Mouse (Mus musculus) brown adipose tissue, adult 24 weeks (tissue): Measurements from ENCODE around the gene Ccdc115. TPM values are rescaled to one million over a fixed set of nuclear protein-coding genes. Genes with fewer than 3 reads are reported as not detected.
A peak's percentile ranks its signal among the peaks of the same experiment; 100 is the strongest.
"Not testable (repeated sequence)": the region's sequence is repeated elsewhere in the genome, so short reads cannot be mapped to it uniquely, and the experiment has no call there.

ENCODE experiments used
- H3K27ac ChIP-seq: fragments of 200-500 bp; replicated peaks from 2 replicates; pipeline ENCODE4 v1.5.1; 2012; ENCODE audit warnings: low read depth, mild to moderate bottlenecking, low read length
- H3K4me1 ChIP-seq: fragments of 200-500 bp; 2 replicates; pipeline ENCODE4 v1.6.1; 2012; ENCODE audit warnings: low read length, mixed read lengths; ENCODE audit not compliant: control insufficient read depth, insufficient read depth, insufficient read length
- H3K4me3 ChIP-seq: fragments of 200-500 bp; 2 replicates; pipeline ENCODE4 v1.5.1; 2012; ENCODE audit warnings: low read depth, mild to moderate bottlenecking, low read length, moderate library complexity; ENCODE audit not compliant: insufficient read depth
- polyA plus RNA-seq: library from polyadenylated mRNA; stranded (reverse); fragments of >200 nt; gene quantifications from 2 replicates; pipeline ENCODE4 v1.2.4, GENCODE M21; 2012; ENCODE audit not compliant: missing spikeins, insufficient read depth, insufficient read length

The Ccdc115 gene
- polyA plus RNA-seq, 1 experiment, result 15.4 TPM

DNA sequence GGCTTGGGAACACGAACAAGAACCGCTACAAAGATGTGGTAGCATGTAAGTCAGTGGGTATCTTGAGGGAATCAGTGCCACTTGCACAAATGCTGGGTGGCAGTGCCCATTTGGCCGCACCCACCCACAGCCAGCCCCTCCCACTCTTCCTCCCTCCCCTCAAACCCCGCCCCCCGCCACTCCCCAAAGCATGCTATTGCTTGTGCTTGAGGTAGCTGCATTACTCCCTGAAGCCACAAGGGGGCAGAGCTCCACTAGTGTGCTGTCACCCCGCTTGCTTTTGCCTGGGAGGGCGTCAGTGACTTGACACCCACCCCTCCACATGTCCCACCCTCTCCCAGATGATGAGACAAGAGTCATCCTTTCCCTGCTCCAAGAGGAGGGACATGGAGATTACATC, 23.3 kb upstream of the Ccdc115 start:
- no peaks in the 10 kb centered on the region for H3K4me1 ChIP-seq
- no peak overlapping the region for H3K27ac ChIP-seq
- H3K4me3 ChIP-seq, result no peak overlapping the region

DNA sequence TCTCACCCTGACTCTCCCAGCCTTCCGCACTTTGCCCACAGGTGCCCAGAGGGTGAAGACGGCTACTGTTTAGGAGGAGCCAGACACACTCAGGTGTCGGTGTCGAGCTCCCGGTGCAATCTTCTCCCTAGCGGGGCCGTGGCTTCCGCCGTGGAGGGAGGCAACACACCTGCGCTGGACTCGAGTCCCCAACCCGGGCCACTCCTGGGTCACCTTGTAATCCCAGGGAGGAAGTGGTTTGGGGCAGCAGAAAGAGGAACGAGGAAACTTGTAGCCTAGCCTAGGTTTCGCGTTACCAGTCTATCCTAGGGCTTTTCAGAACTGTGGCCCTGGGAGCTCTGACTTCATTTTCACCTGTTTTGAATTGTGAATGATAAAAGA, 20.6 kb upstream of the Ccdc115 start:
- no peaks in the 10 kb centered on the region for H3K4me1 ChIP-seq
- H3K4me3 ChIP-seq, result peak overlapping the region; percentile 67
- H3K27ac ChIP-seq, result no peak overlapping the region

DNA sequence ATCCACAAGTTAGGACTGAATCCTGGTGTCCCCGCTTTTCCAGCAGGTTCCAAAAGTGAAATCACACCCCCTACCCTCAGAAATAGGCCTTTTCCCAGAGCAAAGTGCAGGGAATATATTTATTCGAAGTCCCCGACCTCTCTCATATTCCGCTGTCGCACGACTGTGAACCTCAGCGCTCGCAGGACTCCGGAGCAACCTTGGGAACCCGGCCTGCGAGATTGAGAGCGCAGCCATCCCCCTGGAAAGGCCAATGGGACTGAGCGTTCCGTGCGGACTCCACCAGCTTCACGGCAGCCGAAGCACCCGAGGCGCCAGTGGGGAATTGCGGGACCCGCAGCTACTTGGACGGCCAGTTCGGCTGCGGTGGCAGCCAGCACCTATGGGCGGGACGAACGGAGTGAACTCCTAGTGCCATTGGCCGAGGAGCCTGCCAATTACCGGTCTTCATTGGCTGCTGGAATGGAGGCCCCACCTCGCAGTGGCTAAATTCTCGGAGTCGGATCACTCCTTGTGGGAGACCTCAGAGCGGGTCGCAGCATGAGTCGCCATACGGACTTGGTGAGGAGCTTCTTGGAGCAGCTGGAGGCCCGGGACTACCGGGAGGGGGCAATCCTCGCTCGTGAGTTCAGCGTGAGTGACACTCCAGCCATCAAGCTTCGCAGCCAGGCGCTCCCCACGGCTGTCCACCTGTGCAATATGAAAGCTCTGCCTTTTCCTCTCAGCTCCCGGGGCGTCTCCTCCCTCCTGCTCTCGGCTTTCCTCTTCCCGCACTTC, 20.0 kb upstream of the Ccdc115 start, which contains the start of gene Ptpn18:
TSS of gene Ptpn18 (plus strand) at position 479 of the 777 bp plus-strand sequence.
- H3K4me1 ChIP-seq, result no peaks in the 10 kb centered on the region
- peak within 1 kb of the TSS; percentile 49 for H3K27ac ChIP-seq
- H3K4me3 ChIP-seq, result peak within 1 kb of the TSS; percentile 67

DNA sequence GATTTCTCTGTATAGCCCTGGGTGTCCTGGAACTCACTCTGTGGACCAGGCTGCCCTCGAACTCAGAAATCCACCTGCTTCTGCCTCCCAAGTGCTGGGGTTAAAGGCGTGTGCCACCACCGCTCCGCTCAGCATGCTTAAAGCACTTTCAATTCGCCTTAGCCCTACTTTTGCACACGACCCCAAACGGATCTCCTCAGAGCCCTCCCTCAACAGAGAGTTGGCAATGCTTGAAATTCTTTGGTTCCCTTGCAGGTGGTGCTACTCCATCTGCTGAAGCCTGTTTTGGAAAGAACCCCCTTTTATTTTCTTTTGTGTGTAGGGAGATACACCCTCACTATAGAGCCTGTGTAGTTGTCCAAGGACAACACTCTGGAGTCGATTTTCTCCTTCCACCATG, 19.0 kb upstream of the Ccdc115 start:
- Histone ChIP-seq H3K4me1 (no peaks in the 10 kb centered on the region), H3K27ac (no peak overlapping the region), H3K4me3 (peak overlapping the region; percentile 10; the same call in 1 of the 2 replicates)

DNA sequence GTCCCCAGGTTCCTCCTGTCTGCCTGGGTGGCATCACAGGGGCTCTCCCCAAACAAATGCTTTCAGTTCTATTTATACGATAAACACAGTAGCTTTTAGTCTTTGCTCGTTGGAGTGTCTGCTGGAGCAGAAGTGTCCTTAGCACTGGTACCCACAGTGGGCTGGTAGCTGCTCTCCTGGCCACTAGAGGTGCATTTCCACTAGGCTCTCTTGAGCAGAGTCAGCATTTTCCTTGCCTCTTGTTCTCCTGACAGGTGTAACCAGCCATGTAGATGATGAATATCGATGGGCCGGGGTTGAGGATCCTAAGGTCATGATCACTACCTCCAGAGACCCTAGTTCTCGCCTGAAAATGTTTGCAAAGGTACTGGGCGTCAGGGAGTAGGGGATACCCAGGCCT, 3.7 kb upstream of the Ccdc115 start:
- H3K4me3 ChIP-seq, result no peak overlapping the region
- H3K27ac ChIP-seq, result no peak overlapping the region
- peaks cover 5% of the 10 kb centered on the region for H3K4me1 ChIP-seq

DNA sequence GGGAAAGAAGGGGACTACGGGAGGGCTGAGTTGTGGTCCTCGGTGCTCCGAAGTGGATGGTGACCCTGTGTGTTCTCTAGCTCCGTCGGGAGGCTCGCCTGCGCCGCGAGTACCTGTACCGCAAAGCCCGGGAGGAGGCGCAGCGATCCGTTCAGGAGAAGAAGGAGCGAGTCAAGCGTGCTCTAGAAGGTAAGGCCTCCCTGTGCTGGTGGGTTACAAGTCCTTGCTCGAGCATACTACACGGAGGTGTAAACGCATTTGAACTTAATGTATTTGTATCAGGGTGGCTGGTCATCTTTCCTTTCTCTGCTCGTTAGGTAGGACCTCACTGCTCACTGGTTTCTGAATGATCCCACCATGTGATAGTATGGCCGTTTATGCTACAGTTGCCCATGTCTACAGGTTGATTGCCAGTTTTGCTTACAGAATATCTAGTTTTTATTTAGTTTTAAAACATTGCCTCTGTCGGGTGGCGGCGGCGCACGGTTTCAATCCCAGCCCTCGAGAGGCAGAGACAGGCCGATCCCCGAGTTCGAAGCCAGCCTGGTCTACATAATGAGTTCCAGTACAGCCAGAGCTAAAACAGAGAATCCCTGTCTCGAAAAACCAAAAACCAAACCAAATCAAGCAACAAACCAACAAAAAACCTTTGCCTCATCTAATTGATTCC, 624 bp upstream of the Ccdc115 start:
- Histone ChIP-seq H3K4me1 (peaks cover 5% of the 10 kb centered on the region), H3K27ac (peak overlapping the region; percentile 50), H3K4me3 (peak overlapping the region; percentile 84)

DNA sequence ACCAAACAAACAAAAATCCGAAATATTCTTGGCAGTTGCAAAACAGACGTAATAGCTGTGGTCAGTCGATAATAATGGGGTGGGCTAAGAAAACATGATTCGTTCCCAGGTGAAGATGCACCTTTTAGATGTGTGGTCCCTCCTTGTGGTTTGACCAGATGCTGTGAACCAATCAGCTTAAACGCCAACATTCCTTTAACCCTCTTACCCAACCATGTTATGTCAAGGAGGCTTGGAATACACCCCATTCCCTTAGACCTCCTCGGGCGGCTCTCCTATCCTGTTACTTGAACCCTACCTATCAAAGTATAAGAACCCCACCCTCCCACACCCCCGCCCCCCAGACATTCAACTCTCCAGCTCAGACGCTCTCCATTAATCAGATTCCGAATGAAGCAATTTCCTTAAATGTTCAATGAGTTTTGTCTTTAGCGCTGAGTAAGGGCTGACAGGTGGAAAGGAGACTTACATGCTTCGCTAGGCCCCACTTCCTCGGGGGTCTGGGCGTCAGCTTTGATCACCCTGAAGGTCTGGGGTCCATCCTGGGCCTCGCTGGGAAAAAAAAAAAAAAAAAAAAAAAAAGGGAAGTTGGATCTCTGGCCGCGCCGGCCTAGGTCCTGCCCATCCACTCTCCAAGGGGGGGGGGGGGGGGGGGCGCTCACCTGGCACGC, 956 bp downstream of the Ccdc115 start:
- Histone ChIP-seq H3K4me3 (peak overlapping the region; percentile 79), H3K4me1 (peaks cover 9% of the 10 kb centered on the region), H3K27ac (no peak overlapping the region)

DNA sequence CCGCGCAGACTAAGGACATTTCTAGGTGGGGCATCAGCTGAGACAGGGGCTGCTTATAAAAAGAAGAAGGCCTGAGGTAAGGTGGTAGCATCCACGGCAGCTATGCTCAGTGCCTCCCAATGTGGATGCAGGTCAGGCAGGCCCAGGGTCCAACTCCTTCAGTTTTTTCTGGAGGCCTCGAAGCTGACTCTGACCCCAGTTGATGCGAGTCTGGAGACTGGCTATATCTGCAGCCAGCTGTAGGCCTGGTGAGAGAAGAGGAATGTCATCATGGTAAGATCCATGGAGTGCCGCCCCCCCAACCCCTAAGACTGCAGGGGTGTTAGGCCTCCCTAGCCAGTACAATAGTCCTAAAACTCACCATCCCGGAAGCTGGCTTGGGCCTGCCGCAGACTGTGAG, 2.1 kb downstream of the Ccdc115 start:
- not testable (repeated sequence) for H3K4me3 ChIP-seq, H3K4me1 ChIP-seq, H3K27ac ChIP-seq

DNA sequence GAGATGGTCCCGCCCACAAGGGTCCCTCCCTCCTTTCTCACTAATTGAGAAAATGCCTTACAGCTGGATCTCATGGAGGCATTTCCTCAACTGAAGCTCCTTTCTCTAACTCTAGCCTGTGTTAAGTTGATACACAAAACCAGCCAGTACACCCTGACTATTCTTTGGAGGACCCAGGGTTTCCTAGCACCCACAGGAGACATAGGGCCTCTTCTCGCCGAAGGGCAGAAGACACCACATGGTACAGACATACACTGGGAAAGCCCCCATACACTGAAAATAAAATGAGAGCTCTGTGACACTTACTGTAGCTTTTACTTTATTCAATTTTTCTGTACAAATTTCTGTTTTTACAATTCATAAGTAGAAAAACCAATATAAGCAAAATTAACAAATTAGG, 3.1 kb downstream of the Ccdc115 start:
- no peak overlapping the region for H3K4me3 ChIP-seq
- no peak overlapping the region for H3K27ac ChIP-seq
- peaks cover 9% of the 10 kb centered on the region for H3K4me1 ChIP-seq

DNA sequence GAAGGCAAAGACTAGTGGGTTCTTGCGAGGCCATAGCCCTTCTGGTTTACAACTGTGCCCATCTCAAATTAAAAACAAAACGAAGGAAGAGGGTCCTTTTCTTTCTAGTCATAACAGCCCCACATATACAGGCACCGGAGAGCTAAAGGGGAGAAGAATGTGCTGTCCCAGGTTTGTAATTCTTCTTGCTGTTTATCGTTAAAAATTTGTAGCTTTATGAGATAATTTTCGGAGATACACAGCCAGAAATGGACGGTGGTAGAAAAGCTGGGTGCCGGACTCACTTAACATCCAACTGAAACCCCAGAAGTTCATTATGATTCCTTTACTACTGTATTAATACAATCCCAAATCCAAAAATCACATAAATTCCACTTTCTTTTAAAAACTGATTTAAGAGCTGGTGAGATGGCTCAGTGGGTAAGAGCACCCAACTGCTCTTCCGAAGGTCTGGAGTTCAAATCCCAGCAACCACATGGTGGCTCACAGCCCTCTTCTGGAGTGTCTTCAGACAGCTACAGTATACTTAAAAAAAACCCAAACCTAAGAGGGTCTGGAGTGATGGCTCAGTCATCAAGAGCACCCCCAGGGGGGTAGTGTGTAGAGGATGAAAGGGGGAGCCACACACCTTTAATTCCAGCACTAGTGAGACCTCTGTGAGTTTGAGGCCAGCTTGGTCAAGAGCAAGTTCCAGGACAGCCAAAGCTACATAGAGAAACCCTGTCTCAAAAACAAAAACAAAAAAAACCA, 3.9 kb downstream of the Ccdc115 start:
- Histone ChIP-seq H3K4me1 (peaks cover 9% of the 10 kb centered on the region), H3K27ac (peak overlapping the region; percentile 71), H3K4me3 (peak overlapping the region; percentile 60)

DNA sequence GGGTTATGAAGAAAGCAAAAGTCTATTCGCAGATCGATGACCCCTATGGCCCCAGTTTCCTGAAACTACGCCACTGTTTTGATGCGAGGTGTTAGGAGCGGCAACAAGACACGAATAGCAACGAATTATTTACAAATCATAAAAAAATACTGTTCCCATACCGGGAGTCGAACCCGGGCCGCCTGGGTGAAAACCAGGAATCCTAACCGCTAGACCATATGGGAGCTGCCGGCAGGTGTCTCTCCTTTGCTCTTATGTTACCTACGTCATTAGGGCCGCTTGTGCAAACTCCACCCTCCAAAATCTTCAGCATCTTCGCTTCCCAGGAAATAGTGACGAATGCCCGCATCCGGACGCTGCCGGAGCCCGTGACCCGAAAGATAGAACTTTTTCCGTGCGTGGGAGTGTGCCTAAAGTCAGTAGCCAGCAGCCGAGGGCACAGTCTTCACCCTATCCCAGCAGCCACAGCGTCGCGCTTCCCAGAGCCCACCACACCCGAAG, 4.8 kb downstream of the Ccdc115 start:
- peak overlapping the region; percentile 71 for H3K27ac ChIP-seq
- H3K4me1 ChIP-seq, result peaks cover 6% of the 10 kb centered on the region
- peak overlapping the region; percentile 60 for H3K4me3 ChIP-seq

DNA sequence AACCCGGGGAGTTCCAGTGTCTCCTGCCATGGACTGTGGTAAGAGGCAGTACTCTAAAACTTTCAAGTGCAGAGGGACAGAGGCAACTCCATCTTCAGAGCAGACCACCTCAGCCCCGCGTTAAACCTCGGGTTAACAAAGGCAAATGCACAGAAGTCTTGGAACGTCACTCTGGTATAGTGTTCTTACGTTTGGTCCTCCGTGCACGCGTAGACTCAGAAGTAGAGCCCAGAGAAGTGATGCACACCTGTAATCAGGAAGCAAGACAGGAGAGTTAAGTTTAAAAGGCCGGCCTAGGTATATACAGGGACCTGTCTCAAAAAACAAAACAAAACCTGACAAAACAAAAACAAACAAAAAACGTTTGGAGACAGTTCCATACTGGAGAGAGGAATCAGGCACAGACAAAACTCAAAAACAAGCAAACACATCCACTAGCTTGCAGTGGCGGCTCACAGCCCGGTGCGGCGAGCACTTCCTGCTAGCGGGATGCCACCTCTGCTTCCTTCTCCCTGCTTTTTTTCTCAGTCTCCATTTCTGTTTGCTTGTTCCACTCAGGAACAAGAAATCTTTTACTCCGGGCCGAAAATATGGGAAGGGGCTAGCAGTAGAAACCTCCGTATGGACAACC, 5.5 kb downstream of the Ccdc115 start:
- H3K27ac ChIP-seq, result peak overlapping the region; percentile 72; the same call in 1 of the 2 replicates
- peaks cover 6% of the 10 kb centered on the region for H3K4me1 ChIP-seq
- peak overlapping the region; percentile 61 for H3K4me3 ChIP-seq

DNA sequence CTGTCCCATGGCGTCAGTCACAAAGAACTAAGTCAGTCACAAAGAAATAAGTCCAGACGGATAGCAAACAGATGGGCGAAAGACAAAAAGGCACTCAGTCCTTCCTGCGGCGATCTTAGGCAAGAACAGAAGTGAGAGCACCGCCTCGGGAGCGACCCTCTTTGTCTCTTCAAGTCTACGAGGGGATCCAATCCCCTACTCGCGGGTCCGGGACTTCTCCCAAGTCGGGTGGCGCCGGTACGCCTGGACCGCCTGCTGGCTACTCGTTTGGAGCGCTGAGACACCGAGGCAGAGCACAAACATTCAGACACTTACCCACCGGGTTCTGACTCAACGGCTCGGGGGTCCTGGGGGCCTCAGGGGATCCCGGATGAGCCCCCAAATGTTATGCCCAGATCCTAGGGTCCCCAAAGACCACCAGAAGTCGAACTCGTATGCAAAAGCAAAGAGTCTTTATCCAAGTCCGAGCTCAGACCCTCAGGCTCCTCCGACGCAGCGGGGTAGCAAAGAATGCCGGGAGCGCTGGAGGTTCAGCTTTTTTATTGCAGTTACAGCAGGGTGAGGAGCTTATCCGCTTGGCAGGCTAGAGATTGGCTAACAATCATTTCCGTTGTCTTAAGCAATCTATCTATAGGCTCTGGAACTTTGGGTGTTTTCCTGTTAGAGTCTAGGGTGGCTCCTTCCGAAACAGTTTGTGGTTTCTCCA, 6.5 kb downstream of the Ccdc115 start:
- Histone ChIP-seq H3K4me1 (peaks cover 4% of the 10 kb centered on the region; the same call in 1 of the 2 replicates), H3K27ac (peak overlapping the region; percentile 52), H3K4me3 (peak overlapping the region; percentile 63)

DNA sequence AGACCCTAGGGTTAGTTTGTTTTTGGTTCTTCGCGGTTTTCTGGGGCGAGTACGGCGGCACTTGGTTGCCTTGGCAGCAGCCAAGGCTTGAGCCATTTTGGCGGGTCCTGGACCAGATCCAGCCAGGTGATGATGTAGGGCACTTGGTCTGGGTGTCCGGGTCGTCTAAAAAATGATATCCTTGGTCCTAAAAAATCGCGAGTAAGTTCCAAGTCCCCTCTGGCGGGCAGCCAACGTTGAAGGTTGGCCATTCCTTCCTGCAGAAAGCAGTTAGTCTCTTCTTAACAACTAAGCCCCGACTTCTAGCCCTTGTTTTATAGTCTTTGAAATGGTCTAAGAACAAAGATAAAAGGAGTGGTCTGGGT, 7.1 kb downstream of the Ccdc115 start:
- H3K27ac ChIP-seq, result no peak overlapping the region
- H3K4me3 ChIP-seq, result peak overlapping the region; percentile 63
- H3K4me1 ChIP-seq, result peaks cover 4% of the 10 kb centered on the region; the same call in 1 of the 2 replicates
